Mouse (Mus musculus) layer of hippocampus, adult 9-10 months (tissue): ENCODE results near the gene Exph5.

ENCODE experiments used
- DNase-seq: peaks from one replicate; pipeline ENCODE4 v3.0.0; 2022; ENCODE audit warnings: low spot score

The Exph5 gene

GRCm38 (mm10) chr9:53404753-53405722 is 103.6 kb downstream of the Exph5 start:
- peak; percentile 41 for DNase-seq

GRCm38 (mm10) chr9:53408548-53408947 is 107.1 kb downstream of the Exph5 start:
- DNase-seq = no peak

- no peak for DNase-seq
These were observed 107.5 kb downstream of the Exph5 start for GRCm38 (mm10) chr9:53408953-53409361.

DNA sequence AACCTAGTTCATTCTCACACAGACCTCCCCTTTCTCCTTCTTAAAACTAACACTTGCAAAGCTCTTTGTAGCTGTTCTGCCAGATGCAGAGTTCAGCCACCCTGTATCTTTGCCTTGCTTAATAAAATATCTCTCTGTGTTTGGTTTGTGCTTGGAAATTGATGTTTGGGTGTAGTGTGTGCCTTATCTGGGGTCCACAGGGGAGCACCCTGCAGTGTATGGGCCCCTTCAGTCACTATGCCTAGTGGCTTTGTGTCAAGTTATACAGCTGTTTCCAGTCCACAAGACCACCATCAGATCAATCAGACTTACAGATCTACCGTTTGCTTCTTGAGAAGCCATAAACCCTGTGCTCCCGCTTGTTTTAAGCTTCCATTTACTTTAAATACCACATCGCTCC is 108.0 kb downstream of the Exph5 start:
- no peak for DNase-seq

- no peak for DNase-seq
These were observed 120.8 kb downstream of the Exph5 start for GRCm38 (mm10) chr9:53422133-53422896.

DNA sequence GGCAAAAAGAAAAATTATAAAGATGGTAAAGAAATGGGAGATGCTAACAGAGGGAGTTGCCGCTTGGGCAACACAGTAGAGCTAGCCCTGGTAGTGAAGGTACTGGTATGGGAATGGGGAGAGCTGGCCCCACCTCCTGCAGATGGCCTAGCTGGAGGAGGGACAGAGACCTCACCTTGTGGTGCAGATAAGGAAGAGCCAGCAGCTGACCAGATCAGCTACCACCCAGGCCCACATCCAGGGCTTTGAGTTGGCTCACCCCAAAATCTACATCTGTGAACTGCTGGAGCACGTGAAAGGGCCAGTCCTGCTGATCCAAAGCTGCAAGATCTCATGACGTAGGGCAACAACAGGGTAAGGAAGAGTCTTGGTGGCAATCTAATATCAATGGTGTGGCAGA is 125.3 kb downstream of the Exph5 start:
- DNase-seq = no peak
